ENCODE assay signal across 9 mouse cellular contexts in the genomic region with DNA sequence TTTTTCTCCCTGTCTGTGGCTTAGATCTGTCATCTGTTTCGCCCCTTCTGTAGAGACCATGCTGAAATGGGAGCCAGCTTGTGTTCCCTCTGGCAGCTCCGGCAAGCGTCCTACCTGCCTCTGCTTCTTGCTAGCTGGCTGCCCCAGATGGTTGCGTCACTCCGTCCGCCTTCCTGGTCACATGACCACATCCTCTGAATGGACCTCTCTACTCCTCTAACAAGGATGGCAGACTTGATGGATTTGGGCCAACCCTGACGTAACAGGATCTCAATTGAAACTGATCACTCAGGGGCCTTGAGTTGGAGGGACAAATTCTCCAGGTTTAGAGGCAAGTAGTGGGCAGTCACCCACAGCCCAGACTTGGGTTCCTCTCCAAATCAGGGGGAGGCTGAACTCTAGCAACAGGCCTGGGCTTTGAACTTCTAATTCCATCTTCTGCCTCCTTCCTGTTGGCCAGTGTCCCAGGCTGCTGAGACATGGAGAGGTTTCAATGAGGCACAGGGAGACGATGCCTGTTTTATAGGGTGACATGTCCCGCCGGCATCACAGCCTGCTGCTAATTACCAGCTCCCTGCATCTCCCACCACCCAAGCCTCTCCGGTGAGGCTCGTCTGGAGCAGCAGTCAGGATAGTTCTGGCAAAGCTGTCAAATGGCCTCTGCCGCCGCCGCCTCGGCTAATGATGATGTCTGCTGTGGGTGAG.
DNase-seq lines count a peak whose midpoint lies in the region; ATAC-seq lines count a peak whose summit lies in the region.
"Had no signal": no experiment of that assay in that cellular context is flagged by ENCODE, and none has a peak within 500 bp of the region (broad histone marks: within the 10 kb centered on the region; RNA-seq: fewer than 3 reads in every experiment).

No protein-coding gene starts in this region.

- DNase-seq in hindbrain, embryonic 10.5 days (ENCODE audit: low spot score): peak; percentile 10
- DNase-seq in hindbrain, embryonic 11.5 days (ENCODE audit: low spot score): no peak
- DNase-seq in brain, adult 2 months (ENCODE audit: low read depth, low spot score): peak; percentile 75
- DNase-seq in urinary bladder, postnatal 25 days (ENCODE audit: low spot score): no peak
- no peak for DNase-seq in thymus, adult 18-20 months

- H3K27ac ChIP-seq in hindbrain, embryonic 10.5 days: no peak overlapping the region
- H3K27ac ChIP-seq in hindbrain, embryonic 11.5 days (ENCODE audit: low read depth, low read length): no peak overlapping the region
- peak overlapping the region; percentile 9; the same call in 1 of the 2 replicates for H3K27ac ChIP-seq in heart, embryonic 15.5 days
- H3K27ac ChIP-seq in limb, embryonic 13.5 days: peak overlapping the region; percentile 71

- peaks cover 41% of the 10 kb centered on the region for H3K4me1 ChIP-seq in hindbrain, embryonic 10.5 days (replicated peaks)
- no peaks in the 10 kb centered on the region for H3K4me1 ChIP-seq in hindbrain, embryonic 11.5 days (replicated peaks; ENCODE audit: control insufficient read depth, insufficient read depth, low read length)
- peaks cover 43% of the 10 kb centered on the region for H3K4me1 ChIP-seq in heart, embryonic 15.5 days (replicated peaks)
- peaks cover 65% of the 10 kb centered on the region for H3K4me1 ChIP-seq in limb, embryonic 13.5 days

- H3K4me2 ChIP-seq in hindbrain, embryonic 11.5 days (replicated peaks; ENCODE audit: low read depth, low read length): no peak overlapping the region
- H3K4me2 ChIP-seq in heart, embryonic 15.5 days: no peak overlapping the region
- H3K4me2 ChIP-seq in limb, embryonic 13.5 days (replicated peaks): peak overlapping the region; percentile 33

- no peak for ATAC-seq in hindbrain, embryonic 11.5 days (ENCODE audit: low FRiP score)
- ATAC-seq in heart, embryonic 15.5 days (replicated peaks; ENCODE audit: insufficient number of reproducible peaks, insufficient read depth, low FRiP score, low read depth): no peak
- peak; percentile 58 for ATAC-seq in limb, embryonic 13.5 days (ENCODE audit: low FRiP score, low read depth)
- no peak for ATAC-seq in megakaryocyte, adult 5-6 weeks (ENCODE audit: poor library complexity, severe bottlenecking)
- ATAC-seq: Patski had no signal

- no peaks in the 10 kb centered on the region for H3K9me3 ChIP-seq in hindbrain, embryonic 10.5 days
- H3K9me3 ChIP-seq in hindbrain, embryonic 11.5 days (ENCODE audit: control insufficient read depth, low read length): no peaks in the 10 kb centered on the region
- no peaks in the 10 kb centered on the region for H3K9me3 ChIP-seq in heart, embryonic 15.5 days (replicated peaks)
- no peaks in the 10 kb centered on the region for H3K9me3 ChIP-seq in limb, embryonic 13.5 days

- H3K27me3 ChIP-seq in hindbrain, embryonic 10.5 days (ENCODE audit: insufficient read depth, poor library complexity, severe bottlenecking): no peaks in the 10 kb centered on the region
- H3K27me3 ChIP-seq in hindbrain, embryonic 11.5 days (ENCODE audit: control insufficient read depth, insufficient read depth, low read length): no peaks in the 10 kb centered on the region
- H3K27me3 ChIP-seq in heart, embryonic 15.5 days: no peaks in the 10 kb centered on the region
- no peaks in the 10 kb centered on the region for H3K27me3 ChIP-seq in limb, embryonic 13.5 days
- H3K27me3 ChIP-seq: Patski had no signal

- WGBS in hindbrain, embryonic 10.5 days: 74% methylated on average over 16 of the region's 16 CpGs
- WGBS in hindbrain, embryonic 11.5 days: 70% methylated on average over 16 of the region's 16 CpGs
- WGBS in heart, embryonic 15.5 days: 45% methylated on average over 16 of the region's 16 CpGs
- WGBS in limb, embryonic 13.5 days: 13% methylated on average over 16 of the region's 16 CpGs

- no peaks in the 10 kb centered on the region for H3K36me3 ChIP-seq in hindbrain, embryonic 10.5 days
- no peaks in the 10 kb centered on the region for H3K36me3 ChIP-seq in hindbrain, embryonic 11.5 days (ENCODE audit: control insufficient read depth, insufficient read depth, low read length)
- H3K36me3 ChIP-seq in heart, embryonic 15.5 days: no peaks in the 10 kb centered on the region
- no peaks in the 10 kb centered on the region for H3K36me3 ChIP-seq in limb, embryonic 13.5 days

- no peak overlapping the region for H3K9ac ChIP-seq in hindbrain, embryonic 11.5 days (ENCODE audit: low read depth, low read length)
- H3K9ac ChIP-seq in heart, embryonic 15.5 days: no peak overlapping the region
- H3K9ac ChIP-seq in limb, embryonic 13.5 days: peak overlapping the region; percentile 31; the same call in 1 of the 2 replicates

- no peak overlapping the region for H3K4me3 ChIP-seq in hindbrain, embryonic 10.5 days
- no peak overlapping the region for H3K4me3 ChIP-seq in hindbrain, embryonic 11.5 days (ENCODE audit: low read depth, low read length)
- H3K4me3 ChIP-seq in heart, embryonic 15.5 days: no peak overlapping the region
- H3K4me3 ChIP-seq in limb, embryonic 13.5 days: no peak overlapping the region

Comparison
In these comparisons a context has a peak if more than half of its experiments do, and no peak if none do; other contexts are left out.
1. DNase-seq: peak in hindbrain, embryonic 10.5 days (single experiment) and brain, adult 2 months (single experiment); none in hindbrain, embryonic 11.5 days (single experiment), urinary bladder, postnatal 25 days (single experiment) and thymus, adult 18-20 months (0 of 2).
2. H3K27ac ChIP-seq: peak in heart, embryonic 15.5 days (single experiment) and limb, embryonic 13.5 days (single experiment); none in hindbrain, embryonic 10.5 days (single experiment) and hindbrain, embryonic 11.5 days (single experiment).